Mouse (Mus musculus): ENCODE results near the gene Cxcr2. TPM values are rescaled to one million over a fixed set of nuclear protein-coding genes. Genes with fewer than 3 reads are reported as not detected.

Gene Cxcr2
- polyA plus RNA-seq, 1 experiment from 2014 or later, result 0.07 TPM

GRCm38 (mm10) chr1:74179624-74180408 lies 26.0 kb downstream of the Cxcr2 start:
- ATAC-seq (ENCODE audit: insufficient number of reproducible peaks, insufficient read depth, low FRiP score, low TSS enrichment, low read depth), result peak; percentile 59; the same call in 1 of the 2 replicates
- no peak overlapping the region for H3K9ac ChIP-seq
- H3K36me3 ChIP-seq, result no peaks in the 10 kb centered on the region
- no peaks in the 10 kb centered on the region for H3K27me3 ChIP-seq
- H3K27ac ChIP-seq, result peak overlapping the region; percentile 58
- H3K9me3 ChIP-seq, result no peaks in the 10 kb centered on the region
- H3K4me3 ChIP-seq, result no peak overlapping the region
- peaks cover 20% of the 10 kb centered on the region for H3K4me1 ChIP-seq
- whole genome bisulfite sequencing, result 34% methylated on average over 9 of the region's 9 CpGs
- H3K4me2 ChIP-seq, result no peak overlapping the region

DNA sequence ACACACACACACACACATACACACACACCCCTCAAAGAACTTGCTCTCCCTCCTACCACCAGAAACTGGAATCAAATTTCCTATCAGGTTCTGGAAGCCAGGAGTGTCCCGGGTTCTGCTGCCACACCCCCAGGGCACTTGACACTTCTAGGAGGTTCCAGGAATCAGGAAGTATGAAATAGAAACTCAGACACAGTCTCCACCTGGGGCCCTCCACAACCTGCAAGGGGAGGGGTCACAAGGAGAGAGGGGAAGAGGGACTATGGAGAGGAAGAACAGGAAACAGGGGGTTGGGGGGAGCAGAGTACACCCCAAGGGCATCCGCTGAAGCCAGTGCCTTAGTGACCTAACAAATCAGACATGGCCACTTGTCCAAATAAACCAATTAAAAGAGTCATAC lies 27.7 kb downstream of the Cxcr2 start:
- no peaks in the 10 kb centered on the region for H3K9me3 ChIP-seq
- no peak overlapping the region for H3K27ac ChIP-seq
- no peak for ATAC-seq (ENCODE audit: insufficient number of reproducible peaks, insufficient read depth, low FRiP score, low TSS enrichment, low read depth)
- no peak overlapping the region for H3K4me3 ChIP-seq
- no peaks in the 10 kb centered on the region for H3K36me3 ChIP-seq
- WGBS, result 46% methylated on average over 2 of the region's 2 CpGs
- H3K4me2 ChIP-seq, result no peak overlapping the region
- H3K9ac ChIP-seq, result no peak overlapping the region
- H3K4me1 ChIP-seq, result peaks cover 20% of the 10 kb centered on the region
- no peaks in the 10 kb centered on the region for H3K27me3 ChIP-seq

DNA sequence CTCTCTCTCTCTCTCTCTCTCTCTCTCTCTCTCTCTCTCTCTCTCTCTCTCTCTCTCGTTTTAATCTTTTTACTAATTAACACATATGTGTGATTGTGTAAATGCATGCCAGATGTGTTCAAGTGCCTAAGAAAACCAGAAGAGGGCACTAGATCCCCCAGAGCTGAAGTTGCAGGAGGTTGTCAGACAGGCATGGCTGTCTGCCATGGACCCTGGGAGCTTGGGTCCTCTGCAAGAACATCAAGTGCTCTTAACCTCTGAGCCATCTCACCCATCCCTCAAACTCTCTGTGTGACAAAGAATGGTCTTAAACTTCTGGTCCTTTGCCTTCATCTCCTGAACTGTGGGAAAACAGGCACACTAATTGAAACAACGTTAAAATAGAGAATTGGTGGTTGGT lies 29.2 kb downstream of the Cxcr2 start:
- H3K4me3 ChIP-seq, result no peak overlapping the region
- 51% methylated on average over 2 of the region's 2 CpGs for WGBS
- no peak for ATAC-seq (ENCODE audit: insufficient number of reproducible peaks, insufficient read depth, low FRiP score, low TSS enrichment, low read depth)
- H3K4me1 ChIP-seq, result peaks cover 20% of the 10 kb centered on the region
- H3K9me3 ChIP-seq, result no peaks in the 10 kb centered on the region
- H3K27me3 ChIP-seq, result no peaks in the 10 kb centered on the region
- no peak overlapping the region for H3K9ac ChIP-seq
- no peak overlapping the region for H3K27ac ChIP-seq
- H3K4me2 ChIP-seq, result no peak overlapping the region
- no peaks in the 10 kb centered on the region for H3K36me3 ChIP-seq

- Histone ChIP-seq H3K36me3 (no peaks in the 10 kb centered on the region), H3K27me3 (no peaks in the 10 kb centered on the region), H3K9ac (no peak overlapping the region), H3K27ac (no peak overlapping the region), H3K4me2 (no peak overlapping the region), H3K4me3 (no peak overlapping the region), H3K4me1 (no peaks in the 10 kb centered on the region), H3K9me3 (no peaks in the 10 kb centered on the region)
- WGBS, result 88% methylated on average over 7 of the region's 7 CpGs
- no peak for ATAC-seq (ENCODE audit: insufficient number of reproducible peaks, insufficient read depth, low FRiP score, low TSS enrichment, low read depth)
Measured at GRCm38 (mm10) chr1:74190471-74190870, 36.7 kb downstream of the Cxcr2 start.

GRCm38 (mm10) chr1:74192711-74193110 lies 38.9 kb downstream of the Cxcr2 start:
- Histone ChIP-seq H3K4me2 (no peak overlapping the region), H3K27ac (no peak overlapping the region), H3K4me3 (no peak overlapping the region), H3K4me1 (peaks cover 4% of the 10 kb centered on the region), H3K9me3 (no peaks in the 10 kb centered on the region), H3K9ac (no peak overlapping the region), H3K36me3 (no peaks in the 10 kb centered on the region), H3K27me3 (no peaks in the 10 kb centered on the region)
- ATAC-seq (ENCODE audit: insufficient number of reproducible peaks, insufficient read depth, low FRiP score, low TSS enrichment, low read depth), result no peak
- 82% methylated on average over 2 of the region's 2 CpGs for WGBS

DNA sequence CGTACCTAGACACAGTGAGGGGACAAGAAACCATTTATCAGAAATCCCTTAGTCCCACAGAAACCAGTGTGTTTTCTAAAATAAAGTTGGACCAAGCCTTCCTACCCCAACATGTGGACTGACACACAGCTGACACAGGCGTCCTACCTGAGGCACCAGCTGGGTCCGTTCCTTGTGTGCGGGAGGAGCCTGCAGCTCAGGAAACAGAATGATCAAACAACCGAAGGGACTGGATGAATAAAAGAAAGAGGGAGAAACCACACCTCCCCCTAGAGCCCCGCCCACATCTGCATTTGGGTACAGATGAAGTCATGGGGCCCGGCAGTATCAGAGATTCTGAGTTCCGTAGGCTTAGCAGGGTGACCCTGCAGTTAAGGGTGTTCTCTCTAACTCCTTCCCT lies 40.7 kb downstream of the Cxcr2 start, which contains the start of gene Cxcr1:
Gene Cxcr1 (minus strand): TSS at position 187 of the 400 bp plus-strand sequence.
- ATAC-seq (ENCODE audit: insufficient number of reproducible peaks, insufficient read depth, low FRiP score, low TSS enrichment, low read depth), result no peak
- no peak within 1 kb of the TSS for H3K27ac ChIP-seq
- no peak within 1 kb of the TSS for H3K4me3 ChIP-seq
- 68% methylated on average over 8 of the region's 8 CpGs for WGBS
- H3K9me3 ChIP-seq, result no peaks in the 10 kb centered on the region
- H3K36me3 ChIP-seq, result no peaks in the 10 kb centered on the region
- peaks cover 11% of the 10 kb centered on the region for H3K4me1 ChIP-seq
- H3K4me2 ChIP-seq, result no peak within 1 kb of the TSS
- H3K27me3 ChIP-seq, result no peaks in the 10 kb centered on the region
- no peak within 1 kb of the TSS for H3K9ac ChIP-seq

DNA sequence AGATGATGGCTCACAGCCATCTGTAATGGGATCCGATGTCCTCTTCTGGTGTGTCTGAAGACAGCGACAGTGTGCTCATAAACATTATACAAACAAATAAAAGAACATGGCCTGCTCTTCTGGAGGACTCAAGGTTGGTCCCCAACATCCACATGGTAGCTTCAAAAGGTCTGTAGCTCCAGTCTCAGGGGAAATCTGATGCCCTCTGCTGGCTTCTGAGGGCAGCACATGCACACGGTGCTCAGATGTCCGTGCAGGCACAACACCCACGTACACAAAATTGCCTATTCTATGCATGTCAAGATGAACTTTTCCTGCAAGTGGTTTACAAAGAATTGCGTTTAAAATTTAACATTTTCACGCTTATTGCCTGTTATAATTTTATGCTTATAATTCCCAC lies 42.2 kb downstream of the Cxcr2 start:
- Histone ChIP-seq H3K36me3 (no peaks in the 10 kb centered on the region), H3K9ac (no peak overlapping the region), H3K4me2 (no peak overlapping the region), H3K27me3 (no peaks in the 10 kb centered on the region), H3K27ac (no peak overlapping the region; the same call in 1 of the 2 replicates), H3K4me1 (peaks cover 15% of the 10 kb centered on the region), H3K9me3 (no peaks in the 10 kb centered on the region), H3K4me3 (no peak overlapping the region)
- ATAC-seq (ENCODE audit: insufficient number of reproducible peaks, insufficient read depth, low FRiP score, low TSS enrichment, low read depth), result no peak
- 38% methylated on average over 7 of the region's 7 CpGs for WGBS

DNA sequence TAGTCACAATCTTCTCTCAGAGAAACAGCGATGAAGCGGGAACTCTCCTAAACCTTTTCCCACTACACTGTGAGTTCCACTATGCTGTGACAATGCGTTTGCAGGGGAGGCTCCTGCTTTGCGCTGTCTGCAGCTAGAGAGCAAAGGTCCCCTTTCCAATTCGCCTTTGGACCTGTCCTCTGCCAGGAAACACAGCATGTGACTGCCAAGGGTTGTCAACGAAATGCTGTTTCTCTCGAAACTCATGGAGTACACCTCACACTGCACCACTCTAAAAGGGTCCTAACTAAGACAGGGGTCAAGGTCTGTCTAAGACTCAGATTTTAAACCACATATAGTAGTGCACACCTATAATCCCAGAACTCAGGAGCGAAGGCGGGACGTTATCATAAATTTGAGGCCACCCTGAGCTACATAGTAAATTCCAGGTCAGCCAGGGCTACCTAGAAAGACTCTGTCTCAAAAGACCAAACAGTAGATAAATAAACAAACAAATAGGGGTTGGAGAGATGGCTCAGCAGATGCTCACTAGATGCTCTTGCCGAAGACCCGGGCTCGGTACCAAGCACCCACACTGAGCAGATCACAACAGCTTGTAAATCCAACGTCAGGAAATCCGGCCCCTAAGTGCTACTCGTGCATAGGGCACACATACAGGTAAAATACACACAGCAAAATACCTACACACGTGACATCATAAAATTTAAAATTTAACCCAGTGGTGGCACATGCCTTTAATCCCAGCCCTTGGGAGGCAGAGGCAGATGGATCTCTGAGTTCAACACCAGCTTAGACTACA lies 43.0 kb downstream of the Cxcr2 start:
- ATAC-seq (ENCODE audit: insufficient number of reproducible peaks, insufficient read depth, low FRiP score, low TSS enrichment, low read depth), result no peak
- Histone ChIP-seq H3K4me3 (no peak overlapping the region), H3K9me3 (no peaks in the 10 kb centered on the region), H3K4me1 (peaks cover 17% of the 10 kb centered on the region), H3K9ac (0 out of 2 replicates have a peak overlapping the region, but pooled peaks have one; percentile 27), H3K36me3 (no peaks in the 10 kb centered on the region), H3K27me3 (no peaks in the 10 kb centered on the region), H3K4me2 (no peak overlapping the region), H3K27ac (no peak overlapping the region; the same call in 1 of the 2 replicates)
- 72% methylated on average over 17 of the region's 17 CpGs for WGBS

GRCm38 (mm10) chr1:74197726-74198470 lies 44.1 kb downstream of the Cxcr2 start:
- H3K4me1 ChIP-seq, result peaks cover 17% of the 10 kb centered on the region
- H3K4me2 ChIP-seq, result no peak overlapping the region
- no peak overlapping the region for H3K9ac ChIP-seq
- no peak overlapping the region for H3K27ac ChIP-seq
- 81% methylated on average over 12 of the region's 12 CpGs for WGBS
- no peaks in the 10 kb centered on the region for H3K36me3 ChIP-seq
- H3K27me3 ChIP-seq, result no peaks in the 10 kb centered on the region
- H3K4me3 ChIP-seq, result no peak overlapping the region
- ATAC-seq (ENCODE audit: insufficient number of reproducible peaks, insufficient read depth, low FRiP score, low TSS enrichment, low read depth), result no peak
- no peaks in the 10 kb centered on the region for H3K9me3 ChIP-seq

DNA sequence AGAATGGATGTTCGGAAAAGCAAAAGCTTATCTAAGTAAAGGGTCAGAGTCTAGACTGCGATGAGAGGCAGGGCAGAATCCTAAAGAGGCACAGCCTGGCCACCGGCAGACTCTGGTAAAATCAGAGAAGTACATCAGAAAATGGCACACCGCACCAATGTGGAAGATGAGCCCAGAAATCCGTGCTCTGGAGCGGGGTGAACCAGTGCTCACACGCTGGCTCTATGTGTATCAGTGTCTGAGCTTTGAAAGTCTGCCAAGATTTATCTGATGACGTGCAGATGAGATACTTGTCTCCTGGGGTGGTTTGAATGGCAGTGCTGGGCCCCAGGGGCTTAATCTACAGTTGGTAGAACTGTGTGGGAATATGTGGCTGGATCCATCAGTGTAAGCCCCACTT lies 45.3 kb downstream of the Cxcr2 start:
- no peaks in the 10 kb centered on the region for H3K36me3 ChIP-seq
- H3K4me3 ChIP-seq, result no peak overlapping the region
- no peak overlapping the region for H3K9ac ChIP-seq
- no peaks in the 10 kb centered on the region for H3K9me3 ChIP-seq
- ATAC-seq (ENCODE audit: insufficient number of reproducible peaks, insufficient read depth, low FRiP score, low TSS enrichment, low read depth), result no peak
- no peak overlapping the region for H3K4me2 ChIP-seq
- no peak overlapping the region for H3K27ac ChIP-seq
- WGBS, result 69% methylated on average over 8 of the region's 8 CpGs
- no peaks in the 10 kb centered on the region for H3K27me3 ChIP-seq
- H3K4me1 ChIP-seq, result peaks cover 17% of the 10 kb centered on the region

- WGBS, result 67% methylated on average over 7 of the region's 7 CpGs
- Histone ChIP-seq H3K36me3 (no peaks in the 10 kb centered on the region), H3K4me3 (no peak overlapping the region), H3K4me2 (no peak overlapping the region), H3K27ac (no peak overlapping the region), H3K4me1 (peaks cover 13% of the 10 kb centered on the region; the same call in 1 of the 2 replicates), H3K27me3 (no peaks in the 10 kb centered on the region), H3K9me3 (no peaks in the 10 kb centered on the region), H3K9ac (no peak overlapping the region)
- ATAC-seq (ENCODE audit: insufficient number of reproducible peaks, insufficient read depth, low FRiP score, low TSS enrichment, low read depth), result no peak
Measured at GRCm38 (mm10) chr1:74201048-74201844, 47.5 kb downstream of the Cxcr2 start.

Data from embryonic facial prominence, embryonic 13.5 days (tissue).